ENCODE assay signal across 29 mouse cellular contexts in the genomic region with DNA sequence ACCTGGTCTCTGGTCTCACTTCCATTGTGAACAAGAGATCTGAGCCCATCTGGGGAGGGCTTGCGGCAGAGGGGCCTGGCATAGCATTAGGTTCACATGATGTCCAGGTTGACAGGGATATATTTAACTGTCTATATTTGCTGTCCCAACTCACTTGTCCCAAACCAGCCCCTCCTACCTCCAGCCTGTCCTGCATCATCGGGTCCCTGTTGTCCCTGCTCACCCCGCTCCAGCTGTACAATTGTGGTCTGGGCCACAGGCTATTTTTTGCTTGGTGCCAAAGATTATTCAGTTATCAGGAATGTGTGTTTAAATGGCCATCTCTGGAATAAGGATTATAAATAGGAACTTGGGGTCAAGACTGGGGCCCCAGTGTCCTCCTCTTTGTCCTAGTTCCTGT.
DNase-seq lines count a peak whose midpoint lies in the region; ATAC-seq and TF ChIP-seq lines count a peak whose summit lies in the region.
"Had no signal": no experiment of that assay in that cellular context is flagged by ENCODE, and none has a peak within 500 bp of the region (broad histone marks: within the 10 kb centered on the region; RNA-seq: fewer than 3 reads in every experiment).

No protein-coding gene starts in this region.

- DNase-seq in heart, adult 11 months, result peak; percentile 99
- DNase-seq in Muller cell, postnatal 12 days (ENCODE audit: inconsistent ontology term), result peak; percentile 89
- peak; percentile 50 for DNase-seq in heart, postnatal 25 days (ENCODE audit: low spot score)
- no peak for DNase-seq in left cerebral cortex, postnatal 10 days (ENCODE audit: extremely low spot score in 1 of 2, low spot score in 2 of 2)
- DNase-seq in forebrain, postnatal 0 days, result no peak
- DNase-seq in testis, postnatal 10 days (ENCODE audit: low spot score), result no peak
- DNase-seq: adrenal gland, adult 8-10 months; B cell, adult 2 months; cerebellum, adult 18-20 months; cerebellum, postnatal 25 days; gastrocnemius, postnatal 36 days; kidney, adult 9 months; kidney, postnatal 25 days; layer of hippocampus, postnatal 36 days; lung, embryonic 14.5 days; lung, postnatal 4 days; retina, postnatal 1 day; thymus, adult 18-20 months had no signal

- no peak for TF ChIP-seq CTCF in forebrain, postnatal 0 days (IDR thresholded peaks at IDR 0.05; ENCODE audit: low read depth)

- no peak overlapping the region for H3K9ac ChIP-seq in heart, embryonic 12.5 days
- no peak overlapping the region for H3K9ac ChIP-seq in heart, embryonic 14.5 days (ENCODE audit: low read length)
- no peak overlapping the region for H3K9ac ChIP-seq in forebrain, postnatal 0 days
- H3K9ac ChIP-seq: forebrain, embryonic 13.5 days; limb, embryonic 13.5 days; liver, embryonic 12.5 days; lung, embryonic 14.5 days; midbrain, embryonic 15.5 days; neural tube, embryonic 13.5 days had no signal

- H3K4me1 ChIP-seq in heart, embryonic 12.5 days (replicated peaks), result peaks cover 13% of the 10 kb centered on the region; the same call in 1 of the 2 replicates
- H3K4me1 ChIP-seq in heart, embryonic 14.5 days (ENCODE audit: control insufficient read depth in 2 of 2, insufficient read depth in 2 of 2, low read length in 2 of 2), result peaks cover 7 to 17% of the 10 kb centered on the region in 2 experiments; a peak in 3 of 4 replicates
- H3K4me1 ChIP-seq in forebrain, postnatal 0 days (ENCODE audit: insufficient read depth), result no peaks in the 10 kb centered on the region
- H3K4me1 ChIP-seq: forebrain, embryonic 13.5 days; liver, embryonic 12.5 days; midbrain, embryonic 15.5 days; neural tube, embryonic 13.5 days had no signal

- intact Hi-C loops in heart, postnatal 25 days (cut with DNase I), result no loop called here
- intact Hi-C loops in left cerebral cortex, postnatal 10 days (cut with DNase I), result no loop called here

- no peak overlapping the region for H3K27ac ChIP-seq in heart, embryonic 12.5 days (ENCODE audit: poor library complexity, severe bottlenecking)
- H3K27ac ChIP-seq in heart, embryonic 14.5 days (replicated peaks in 1 of 2; ENCODE audit: control insufficient read depth in 1 of 2, insufficient read depth in 1 of 2, low read depth in 2 of 2, low read length in 2 of 2), result peak overlapping the region; percentile 47 to 48; a peak in 3 of 4 replicates
- no peak overlapping the region for H3K27ac ChIP-seq in forebrain, postnatal 0 days (ENCODE audit: low read depth, low read length)
- H3K27ac ChIP-seq: forebrain, embryonic 13.5 days; hindbrain, postnatal 0 days; layer of hippocampus, adult 2 months; limb, embryonic 13.5 days; liver, embryonic 12.5 days; midbrain, embryonic 15.5 days; neural tube, embryonic 13.5 days had no signal

- no peaks in the 10 kb centered on the region for H3K27me3 ChIP-seq in heart, embryonic 12.5 days (replicated peaks)
- no peaks in the 10 kb centered on the region for H3K27me3 ChIP-seq in heart, embryonic 14.5 days (ENCODE audit: control insufficient read depth, insufficient read depth, low read length)
- H3K27me3 ChIP-seq in forebrain, postnatal 0 days (ENCODE audit: insufficient read depth, low read length), result no peaks in the 10 kb centered on the region
- H3K27me3 ChIP-seq: forebrain, embryonic 13.5 days; limb, embryonic 13.5 days; liver, embryonic 12.5 days; midbrain, embryonic 15.5 days; neural tube, embryonic 13.5 days had no signal

- ATAC-seq in heart, embryonic 12.5 days (ENCODE audit: insufficient number of reproducible peaks, low FRiP score), result no peak
- peak; percentile 82 for ATAC-seq in heart, embryonic 14.5 days (ENCODE audit: insufficient number of reproducible peaks, insufficient read depth, low FRiP score, low read depth)
- no peak for ATAC-seq in forebrain, postnatal 0 days
- ATAC-seq: forebrain, embryonic 13.5 days; hindbrain, postnatal 0 days; intestine, embryonic 16.5 days; liver, embryonic 12.5 days; midbrain, embryonic 15.5 days had no signal

- H3K36me3 ChIP-seq in heart, embryonic 12.5 days, result no peaks in the 10 kb centered on the region
- no peaks in the 10 kb centered on the region for H3K36me3 ChIP-seq in heart, embryonic 14.5 days (ENCODE audit: control insufficient read depth, insufficient read depth, low read length)
- H3K36me3 ChIP-seq in forebrain, postnatal 0 days (ENCODE audit: insufficient read depth), result no peaks in the 10 kb centered on the region
- H3K36me3 ChIP-seq: G1E; limb, embryonic 13.5 days; liver, embryonic 12.5 days; midbrain, embryonic 15.5 days; neural tube, embryonic 13.5 days had no signal

- no peaks in the 10 kb centered on the region; the same call in 1 of the 2 replicates for H3K9me3 ChIP-seq in heart, embryonic 12.5 days (replicated peaks)
- no peaks in the 10 kb centered on the region for H3K9me3 ChIP-seq in heart, embryonic 14.5 days (ENCODE audit: control insufficient read depth, low read length)
- no peaks in the 10 kb centered on the region for H3K9me3 ChIP-seq in forebrain, postnatal 0 days (ENCODE audit: low read length)
- H3K9me3 ChIP-seq: forebrain, embryonic 13.5 days; G1E; limb, embryonic 13.5 days; liver, embryonic 12.5 days; midbrain, embryonic 15.5 days had no signal

- no peak overlapping the region for H3K4me2 ChIP-seq in heart, embryonic 12.5 days
- H3K4me2 ChIP-seq in heart, embryonic 14.5 days (ENCODE audit: low read length), result no peak overlapping the region
- no peak overlapping the region for H3K4me2 ChIP-seq in forebrain, postnatal 0 days (ENCODE audit: low read depth)
- H3K4me2 ChIP-seq: forebrain, embryonic 13.5 days; limb, embryonic 13.5 days; liver, embryonic 12.5 days; lung, embryonic 14.5 days; midbrain, embryonic 15.5 days; neural tube, embryonic 13.5 days had no signal

- no peak overlapping the region for H3K4me3 ChIP-seq in heart, embryonic 12.5 days
- no peak overlapping the region for H3K4me3 ChIP-seq in heart, embryonic 14.5 days (ENCODE audit: control insufficient read depth in 1 of 2, insufficient read depth in 1 of 2, low read depth in 1 of 2, low read length in 2 of 2)
- no peak overlapping the region for H3K4me3 ChIP-seq in forebrain, postnatal 0 days (ENCODE audit: low read depth, low read length)
- H3K4me3 ChIP-seq: forebrain, embryonic 13.5 days; layer of hippocampus, adult 2 months; limb, embryonic 13.5 days; liver, embryonic 12.5 days; midbrain, embryonic 15.5 days; neural tube, embryonic 13.5 days had no signal

- 53% methylated on average over 3 of the region's 3 CpGs for WGBS in heart, embryonic 12.5 days
- 41% methylated on average over 3 of the region's 3 CpGs for WGBS in heart, embryonic 14.5 days
- WGBS in forebrain, postnatal 0 days, result 97% methylated on average over 3 of the region's 3 CpGs

Comparison
In these comparisons a context has a peak if more than half of its experiments do, and no peak if none do; other contexts are left out.
1. H3K27ac ChIP-seq: peak in heart, embryonic 14.5 days (2 of 2); none in heart, embryonic 12.5 days (single experiment) and forebrain, postnatal 0 days (single experiment).
2. DNase-seq: peak in heart, adult 11 months (single experiment), Muller cell, postnatal 12 days (single experiment) and heart, postnatal 25 days (single experiment); none in left cerebral cortex, postnatal 10 days (0 of 2), forebrain, postnatal 0 days (single experiment) and testis, postnatal 10 days (single experiment).